Mouse (Mus musculus): ENCODE results near the gene Sgo1. TPM values are rescaled to one million over a fixed set of nuclear protein-coding genes. Genes with fewer than 3 reads are reported as not detected.
"Not testable (repeated sequence)": the region's sequence is repeated elsewhere in the genome, so short reads cannot be mapped to it uniquely, and the experiment has no call there.

The Sgo1 gene
- polyA plus RNA-seq (2014; fragmentation: Nextera tagmentation; extraction: Ambion mirVana): 37.1 and 43.8 TPM in 2 replicates

GRCm38 (mm10) chr17:53688877-53689802, at the start of gene Sgo1:
Gene Sgo1 (minus strand): TSS chr17:53689333.
- Histone ChIP-seq H3K27ac (ENCODE audit: low read depth, low read length) (peak within 1 kb of the TSS; percentile 91), H3K4me1 (replicated peaks; ENCODE audit: control insufficient read depth, insufficient read depth, low read length) (no peaks in the 10 kb centered on the region), H3K4me2 (replicated peaks; ENCODE audit: low read depth, low read length) (peak within 1 kb of the TSS; percentile 63), H3K9ac (ENCODE audit: low read depth, low read length) (peak within 1 kb of the TSS; percentile 80), H3K9me3 (ENCODE audit: control insufficient read depth, low read length) (no peaks in the 10 kb centered on the region), H3K36me3 (ENCODE audit: control insufficient read depth, insufficient read depth, low read length) (no peaks in the 10 kb centered on the region), H3K4me3 (ENCODE audit: low read depth, low read length) (peak within 1 kb of the TSS; percentile 55), H3K27me3 (ENCODE audit: control insufficient read depth, insufficient read depth, low read length) (no peaks in the 10 kb centered on the region)
- DNase-seq (ENCODE audit: low spot score) (peak; percentile 98), ATAC-seq (ENCODE audit: low FRiP score) (peak; percentile 99)
- WGBS: under 1% methylated on average over 78 of the region's 78 CpGs

DNA sequence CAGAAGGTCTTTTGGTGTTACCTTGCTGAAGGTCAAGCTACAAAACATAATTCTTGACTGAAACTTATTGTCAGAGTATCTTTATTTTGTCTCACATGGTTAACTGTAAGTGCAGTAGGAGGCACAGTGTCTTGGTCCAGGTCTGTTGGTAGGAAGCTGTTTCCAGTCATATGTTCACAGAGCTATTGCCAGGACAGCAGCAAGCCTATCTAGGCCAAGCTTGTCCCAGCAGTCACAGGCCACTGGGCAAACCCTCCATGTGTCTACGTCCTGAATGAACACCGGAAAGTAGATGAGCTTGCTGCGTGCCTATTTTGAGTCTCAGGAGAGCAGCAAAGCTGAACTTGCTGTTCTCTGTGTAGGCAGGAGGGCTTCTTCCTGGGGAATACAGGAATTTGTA, 29.8 kb upstream of the Sgo1 start:
- not testable (repeated sequence) for H3K27me3 ChIP-seq (ENCODE audit: control insufficient read depth, insufficient read depth, low read length); H3K9me3 ChIP-seq (ENCODE audit: control insufficient read depth, low read length); H3K9ac ChIP-seq (ENCODE audit: low read depth, low read length); H3K27ac ChIP-seq (ENCODE audit: low read depth, low read length); H3K36me3 ChIP-seq (ENCODE audit: control insufficient read depth, insufficient read depth, low read length); DNase-seq (ENCODE audit: low spot score); H3K4me3 ChIP-seq (ENCODE audit: low read depth, low read length); H3K4me2 ChIP-seq (replicated peaks; ENCODE audit: low read depth, low read length); ATAC-seq (ENCODE audit: low FRiP score); H3K4me1 ChIP-seq (replicated peaks; ENCODE audit: control insufficient read depth, insufficient read depth, low read length)
- 92% methylated on average over 3 of the region's 3 CpGs for WGBS

GRCm38 (mm10) chr17:53718474-53718873, 29.3 kb upstream of the Sgo1 start:
- no peaks in the 10 kb centered on the region for H3K9me3 ChIP-seq (ENCODE audit: control insufficient read depth, low read length)
- no peaks in the 10 kb centered on the region for H3K36me3 ChIP-seq (ENCODE audit: control insufficient read depth, insufficient read depth, low read length)
- no peak overlapping the region for H3K4me3 ChIP-seq (ENCODE audit: low read depth, low read length)
- H3K4me1 ChIP-seq (replicated peaks; ENCODE audit: control insufficient read depth, insufficient read depth, low read length): no peaks in the 10 kb centered on the region
- no peaks in the 10 kb centered on the region for H3K27me3 ChIP-seq (ENCODE audit: control insufficient read depth, insufficient read depth, low read length)
- ATAC-seq (ENCODE audit: low FRiP score): no peak
- no peak overlapping the region for H3K27ac ChIP-seq (ENCODE audit: low read depth, low read length)
- 81% methylated on average over 1 of the region's 1 CpGs for WGBS
- DNase-seq (ENCODE audit: low spot score): no peak
- no peak overlapping the region for H3K9ac ChIP-seq (ENCODE audit: low read depth, low read length)
- H3K4me2 ChIP-seq (replicated peaks; ENCODE audit: low read depth, low read length): no peak overlapping the region

DNA sequence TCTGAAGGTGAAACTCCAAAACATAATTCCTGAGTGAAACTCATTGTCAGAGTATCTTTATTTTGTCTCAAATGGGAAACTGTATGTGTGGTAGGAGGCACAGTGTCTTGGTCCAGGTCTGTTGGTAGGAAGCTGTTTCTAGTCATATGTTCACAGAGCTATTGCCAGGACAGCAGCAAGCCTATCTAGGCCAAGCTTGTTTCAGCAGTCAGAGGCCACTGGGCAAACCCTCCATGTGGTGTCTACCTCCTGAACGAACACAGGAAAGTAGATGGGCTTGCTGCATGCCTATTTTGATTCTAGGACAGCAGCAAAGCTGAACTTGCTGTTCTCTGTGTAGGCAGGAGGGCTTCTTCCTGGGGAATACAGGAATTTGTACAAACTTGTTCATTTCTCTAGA, 26.0 kb upstream of the Sgo1 start:
- not testable (repeated sequence) for ATAC-seq (ENCODE audit: low FRiP score); H3K4me3 ChIP-seq (ENCODE audit: low read depth, low read length); H3K4me2 ChIP-seq (replicated peaks; ENCODE audit: low read depth, low read length); H3K4me1 ChIP-seq (replicated peaks; ENCODE audit: control insufficient read depth, insufficient read depth, low read length); H3K36me3 ChIP-seq (ENCODE audit: control insufficient read depth, insufficient read depth, low read length); H3K27me3 ChIP-seq (ENCODE audit: control insufficient read depth, insufficient read depth, low read length); H3K27ac ChIP-seq (ENCODE audit: low read depth, low read length); H3K9me3 ChIP-seq (ENCODE audit: control insufficient read depth, low read length); DNase-seq (ENCODE audit: low spot score); H3K9ac ChIP-seq (ENCODE audit: low read depth, low read length)
- WGBS: 70% methylated on average over 1 of the region's 1 CpGs

DNA sequence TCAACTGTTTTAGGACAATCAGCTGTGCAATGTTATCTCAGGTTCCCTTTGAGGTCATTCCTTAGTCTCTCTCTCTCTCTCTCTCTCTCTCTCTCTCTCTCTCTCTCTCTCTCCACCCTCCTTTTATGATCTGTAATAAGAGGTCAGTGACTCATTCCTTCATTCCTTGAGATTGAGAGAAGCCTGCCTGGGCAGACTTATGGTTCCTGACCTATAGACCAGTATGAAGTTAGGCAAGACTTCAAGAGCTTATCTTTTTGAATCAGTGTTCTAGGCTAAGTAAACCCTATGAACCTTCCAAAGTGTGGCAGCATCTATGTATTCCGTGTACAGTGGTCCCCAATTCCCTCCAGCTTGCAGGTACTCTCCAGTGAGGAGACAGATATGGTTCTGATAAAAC, 25.3 kb upstream of the Sgo1 start:
- Histone ChIP-seq H3K36me3 (ENCODE audit: control insufficient read depth, insufficient read depth, low read length) (no peaks in the 10 kb centered on the region), H3K4me1 (replicated peaks; ENCODE audit: control insufficient read depth, insufficient read depth, low read length) (no peaks in the 10 kb centered on the region), H3K27ac (ENCODE audit: low read depth, low read length) (no peak overlapping the region), H3K4me2 (replicated peaks; ENCODE audit: low read depth, low read length) (no peak overlapping the region), H3K4me3 (ENCODE audit: low read depth, low read length) (no peak overlapping the region), H3K27me3 (ENCODE audit: control insufficient read depth, insufficient read depth, low read length) (no peaks in the 10 kb centered on the region), H3K9ac (ENCODE audit: low read depth, low read length) (no peak overlapping the region), H3K9me3 (ENCODE audit: control insufficient read depth, low read length) (no peaks in the 10 kb centered on the region)
- WGBS: 73% methylated on average over 1 of the region's 1 CpGs
- no peak for ATAC-seq (ENCODE audit: low FRiP score)
- DNase-seq (ENCODE audit: low spot score): no peak

DNA sequence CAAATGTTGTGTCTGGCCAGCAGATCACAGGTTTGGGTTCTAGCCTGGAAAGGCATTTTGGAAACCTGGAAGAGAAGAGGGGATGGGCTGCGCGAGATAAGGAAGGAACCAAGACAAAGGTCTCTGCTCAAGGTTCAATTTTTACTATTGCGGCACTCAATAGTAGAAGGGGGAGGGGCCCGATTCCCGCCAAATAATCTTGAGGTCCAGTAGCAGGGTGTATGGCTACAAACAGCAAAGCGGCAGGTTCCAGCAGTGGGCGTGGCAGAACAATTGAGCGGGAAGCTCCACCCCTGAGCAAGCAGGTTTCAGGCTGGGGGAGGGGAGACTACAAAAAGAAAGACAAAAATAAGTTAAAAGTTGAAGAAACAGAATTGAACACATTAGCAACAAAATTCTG, 8.4 kb upstream of the Sgo1 start:
- ATAC-seq (ENCODE audit: low FRiP score): not testable (repeated sequence)

DNA sequence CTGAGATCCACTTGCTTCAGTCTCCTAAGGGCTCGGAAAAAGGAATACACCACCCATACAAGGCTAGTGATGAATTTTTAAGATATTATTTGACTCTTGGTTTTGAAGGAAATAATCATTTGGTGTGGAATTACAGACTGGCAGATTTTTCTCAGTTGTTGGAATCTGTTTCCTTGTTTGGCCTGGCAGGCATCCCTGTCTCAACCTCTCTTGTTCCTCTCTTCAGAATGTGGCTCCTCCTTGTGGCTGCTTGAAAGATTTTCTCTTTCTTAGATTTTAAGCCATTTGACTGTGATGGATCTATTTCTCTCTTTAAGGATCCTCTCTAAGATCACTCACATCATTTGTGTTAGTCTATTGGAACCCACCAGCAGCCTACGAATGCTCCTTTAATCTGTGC, 4.9 kb upstream of the Sgo1 start:
- no peaks in the 10 kb centered on the region for H3K9me3 ChIP-seq (ENCODE audit: control insufficient read depth, low read length)
- H3K4me2 ChIP-seq (replicated peaks; ENCODE audit: low read depth, low read length): no peak overlapping the region
- DNase-seq (ENCODE audit: low spot score) (peak; percentile 13), ATAC-seq (ENCODE audit: low FRiP score) (no peak)
- no peak overlapping the region for H3K9ac ChIP-seq (ENCODE audit: low read depth, low read length)
- no peaks in the 10 kb centered on the region for H3K27me3 ChIP-seq (ENCODE audit: control insufficient read depth, insufficient read depth, low read length)
- no peaks in the 10 kb centered on the region for H3K4me1 ChIP-seq (replicated peaks; ENCODE audit: control insufficient read depth, insufficient read depth, low read length)
- H3K36me3 ChIP-seq (ENCODE audit: control insufficient read depth, insufficient read depth, low read length): no peaks in the 10 kb centered on the region
- WGBS: 75% methylated on average over 2 of the region's 2 CpGs
- no peak overlapping the region for H3K27ac ChIP-seq (ENCODE audit: low read depth, low read length)
- no peak overlapping the region for H3K4me3 ChIP-seq (ENCODE audit: low read depth, low read length)

More for the DNA sequence above, 8.4 kb upstream of the Sgo1 start:
- 88% methylated on average over 8 of the region's 8 CpGs for WGBS
- not testable (repeated sequence) for H3K9ac ChIP-seq (ENCODE audit: low read depth, low read length); H3K4me3 ChIP-seq (ENCODE audit: low read depth, low read length); H3K27me3 ChIP-seq (ENCODE audit: control insufficient read depth, insufficient read depth, low read length); H3K4me2 ChIP-seq (replicated peaks; ENCODE audit: low read depth, low read length); H3K9me3 ChIP-seq (ENCODE audit: control insufficient read depth, low read length); DNase-seq (ENCODE audit: low spot score); H3K4me1 ChIP-seq (replicated peaks; ENCODE audit: control insufficient read depth, insufficient read depth, low read length); H3K27ac ChIP-seq (ENCODE audit: low read depth, low read length); H3K36me3 ChIP-seq (ENCODE audit: control insufficient read depth, insufficient read depth, low read length)

GRCm38 (mm10) chr17:53689946-53690345, 813 bp upstream of the Sgo1 start:
- ATAC-seq (ENCODE audit: low FRiP score) (peak; percentile 25), DNase-seq (ENCODE audit: low spot score) (no peak)
- Histone ChIP-seq H3K36me3 (ENCODE audit: control insufficient read depth, insufficient read depth, low read length) (no peaks in the 10 kb centered on the region), H3K4me1 (replicated peaks; ENCODE audit: control insufficient read depth, insufficient read depth, low read length) (no peaks in the 10 kb centered on the region), H3K27ac (ENCODE audit: low read depth, low read length) (peak overlapping the region; percentile 91), H3K9me3 (ENCODE audit: control insufficient read depth, low read length) (no peaks in the 10 kb centered on the region), H3K4me2 (replicated peaks; ENCODE audit: low read depth, low read length) (peak overlapping the region; percentile 63), H3K4me3 (ENCODE audit: low read depth, low read length) (peak overlapping the region; percentile 55), H3K27me3 (ENCODE audit: control insufficient read depth, insufficient read depth, low read length) (no peaks in the 10 kb centered on the region), H3K9ac (ENCODE audit: low read depth, low read length) (peak overlapping the region; percentile 80)
- WGBS: 25% methylated on average over 7 of the region's 7 CpGs

- Histone ChIP-seq H3K27ac (ENCODE audit: low read depth, low read length) (no peak overlapping the region), H3K4me1 (replicated peaks; ENCODE audit: control insufficient read depth, insufficient read depth, low read length) (no peaks in the 10 kb centered on the region), H3K4me3 (ENCODE audit: low read depth, low read length) (peak overlapping the region; percentile 55), H3K9ac (ENCODE audit: low read depth, low read length) (peak overlapping the region; percentile 58; the same call in 1 of the 2 replicates), H3K27me3 (ENCODE audit: control insufficient read depth, insufficient read depth, low read length) (no peaks in the 10 kb centered on the region), H3K36me3 (ENCODE audit: control insufficient read depth, insufficient read depth, low read length) (no peaks in the 10 kb centered on the region), H3K9me3 (ENCODE audit: control insufficient read depth, low read length) (no peaks in the 10 kb centered on the region), H3K4me2 (replicated peaks; ENCODE audit: low read depth, low read length) (peak overlapping the region; percentile 63)
- ATAC-seq (ENCODE audit: low FRiP score): no peak
- WGBS: 24% methylated on average over 1 of the region's 1 CpGs
- DNase-seq (ENCODE audit: low spot score): no peak
Observed at GRCm38 (mm10) chr17:53688321-53688720, 812 bp downstream of the Sgo1 start.
